Mouse (Mus musculus): ENCODE measurements around the gene Slc25a21.

- no peak for TF ChIP-seq POLR2A (IDR thresholded peaks at IDR 0.05; ENCODE audit: low read depth, low read length)
- no peak for TF ChIP-seq CTCF (conservative IDR thresholded peaks at IDR 0.05; ENCODE audit: insufficient read depth, insufficient read length, low read depth, low read length)
Measured at GRCm38 (mm10) chr12:57098371-57098770, 98.9 kb downstream of the Slc25a21 start.

Data from kidney, adult 2 months (tissue).